Comparison of ENCODE assay signal across 8 mouse cellular contexts in genomic region chr11:119052661-119053256, GRCm38 (mm10). TPM values are rescaled to one million over a fixed set of nuclear protein-coding genes. Genes with fewer than 3 reads are reported as not detected.
DNase-seq lines count a peak whose midpoint lies in the region; ATAC-seq lines count a peak whose summit lies in the region.

No protein-coding gene starts in this region.

- peak overlapping the region; percentile 34 for H3K4me3 ChIP-seq in kidney, embryonic 14.5 days (ENCODE audit: low read length)
- H3K4me3 ChIP-seq in forebrain, embryonic 15.5 days, result peak overlapping the region; percentile 57
- H3K4me3 ChIP-seq in midbrain, embryonic 13.5 days (replicated peaks), result peak overlapping the region; percentile 37

- DNase-seq in kidney, adult 18-20 months, result no peak
- peak; percentile 84 for DNase-seq in MN1 (ENCODE audit: low spot score)
- peak; percentile 57 for DNase-seq in kidney, postnatal 14 days
- no peak for DNase-seq in ovary, postnatal 14 days (ENCODE audit: low spot score)

- H3K9ac ChIP-seq in kidney, embryonic 14.5 days (ENCODE audit: low read depth, low read length), result 0 out of 2 replicates have a peak overlapping the region, but pooled peaks have one; percentile 14
- H3K9ac ChIP-seq in forebrain, embryonic 15.5 days (replicated peaks), result peak overlapping the region; percentile 59
- peak overlapping the region; percentile 67 for H3K9ac ChIP-seq in midbrain, embryonic 13.5 days (replicated peaks)

- peak overlapping the region; percentile 70 for H3K4me2 ChIP-seq in kidney, embryonic 14.5 days (replicated peaks; ENCODE audit: low read depth, low read length)
- H3K4me2 ChIP-seq in forebrain, embryonic 15.5 days (replicated peaks), result peak overlapping the region; percentile 95
- peak overlapping the region; percentile 92 for H3K4me2 ChIP-seq in midbrain, embryonic 13.5 days (replicated peaks)

- peaks cover 21% of the 10 kb centered on the region; the same call in 1 of the 2 replicates for H3K4me1 ChIP-seq in kidney, embryonic 14.5 days (ENCODE audit: control insufficient read depth, insufficient read depth, low read length)
- H3K4me1 ChIP-seq in forebrain, embryonic 15.5 days, result peaks cover 59% of the 10 kb centered on the region
- peaks cover 61% of the 10 kb centered on the region for H3K4me1 ChIP-seq in midbrain, embryonic 13.5 days (replicated peaks)

- no peaks in the 10 kb centered on the region for H3K36me3 ChIP-seq in kidney, embryonic 14.5 days (ENCODE audit: control insufficient read depth, insufficient read depth, low read length)
- no peaks in the 10 kb centered on the region for H3K36me3 ChIP-seq in forebrain, embryonic 15.5 days
- no peaks in the 10 kb centered on the region for H3K36me3 ChIP-seq in midbrain, embryonic 13.5 days

- peak; percentile 48 for ATAC-seq in kidney, embryonic 14.5 days (ENCODE audit: low FRiP score, low TSS enrichment)
- no peak for ATAC-seq in forebrain, embryonic 15.5 days (replicated peaks)
- no peak for ATAC-seq in midbrain, embryonic 13.5 days
- ATAC-seq in inflammation-experienced regulatory T-cells, adult 6 months, result no peak

- H3K27ac ChIP-seq in kidney, embryonic 14.5 days (ENCODE audit: low read depth, low read length), result peak overlapping the region; percentile 21
- peak overlapping the region; percentile 93 for H3K27ac ChIP-seq in forebrain, embryonic 15.5 days (replicated peaks)
- H3K27ac ChIP-seq in midbrain, embryonic 13.5 days, result peak overlapping the region; percentile 94

- H3K27me3 ChIP-seq in kidney, embryonic 14.5 days (ENCODE audit: control insufficient read depth, insufficient read depth, low read length), result peaks cover 87% of the 10 kb centered on the region
- peaks cover 56% of the 10 kb centered on the region for H3K27me3 ChIP-seq in forebrain, embryonic 15.5 days
- H3K27me3 ChIP-seq in midbrain, embryonic 13.5 days, result peaks cover 74% of the 10 kb centered on the region

- WGBS in kidney, embryonic 14.5 days, result under 1% methylated on average over 13 of the region's 13 CpGs
- 3% methylated on average over 13 of the region's 13 CpGs for WGBS in forebrain, embryonic 15.5 days
- WGBS in midbrain, embryonic 13.5 days, result 3% methylated on average over 13 of the region's 13 CpGs

- H3K9me3 ChIP-seq in kidney, embryonic 14.5 days (ENCODE audit: control insufficient read depth, low read length), result no peaks in the 10 kb centered on the region
- no peaks in the 10 kb centered on the region for H3K9me3 ChIP-seq in forebrain, embryonic 15.5 days
- H3K9me3 ChIP-seq in midbrain, embryonic 13.5 days, result no peaks in the 10 kb centered on the region

RNA-seq across cellular contexts. Expression of gene Cbx8, which starts 12.0 kb away (rescaled TPM):
- 7.8 and 10.9 TPM in 2 replicates for polyA plus RNA-seq in kidney, embryonic 14.5 days (2014; fragmentation: Nextera tagmentation; extraction: Ambion mirVana)
- polyA plus RNA-seq in forebrain, embryonic 15.5 days (2015; fragmentation: Nextera tagmentation; extraction: Ambion mirVana), result 13.8 and 14.1 TPM in 2 replicates
- 9.8 and 15.2 TPM in 2 replicates for polyA plus RNA-seq in midbrain, embryonic 13.5 days (2015; fragmentation: Nextera tagmentation; extraction: Ambion mirVana)
- polyA plus RNA-seq in inflammation-experienced regulatory T-cells, adult 6 months (2017; shearing (Covaris generic)), result 1 to 10 TPM; 6.5 to 7.6 (median 7.5) TPM

RNA-seq across cellular contexts. Expression of gene Cbx2, which starts 30.0 kb away (rescaled TPM):
- polyA plus RNA-seq in kidney, embryonic 14.5 days (2014; fragmentation: Nextera tagmentation; extraction: Ambion mirVana), result 19.9 and 38.2 TPM in 2 replicates
- 30.4 and 31.8 TPM in 2 replicates for polyA plus RNA-seq in forebrain, embryonic 15.5 days (2015; fragmentation: Nextera tagmentation; extraction: Ambion mirVana)
- polyA plus RNA-seq in midbrain, embryonic 13.5 days (2015; fragmentation: Nextera tagmentation; extraction: Ambion mirVana), result 34.7 and 35.5 TPM in 2 replicates
- polyA plus RNA-seq in inflammation-experienced regulatory T-cells, adult 6 months (2017; shearing (Covaris generic)), result 1 to 10 TPM in 2 of 3 experiments, under 1 TPM in 1; 0.83 to 1.6 (median 1.0) TPM

RNA-seq across cellular contexts. Expression of gene Cbx4, which starts 33.3 kb away (rescaled TPM):
- polyA plus RNA-seq in kidney, embryonic 14.5 days (2014; fragmentation: Nextera tagmentation; extraction: Ambion mirVana), result 4.9 and 8.3 TPM in 2 replicates
- 15.5 and 16.5 TPM in 2 replicates for polyA plus RNA-seq in forebrain, embryonic 15.5 days (2015; fragmentation: Nextera tagmentation; extraction: Ambion mirVana)
- 14.1 and 16.3 TPM in 2 replicates for polyA plus RNA-seq in midbrain, embryonic 13.5 days (2015; fragmentation: Nextera tagmentation; extraction: Ambion mirVana)
- 1 to 10 TPM; 2.0 to 3.6 (median 2.3) TPM for polyA plus RNA-seq in inflammation-experienced regulatory T-cells, adult 6 months (2017; shearing (Covaris generic))

Comparison
In these comparisons a context has a peak if more than half of its experiments do, and no peak if none do; other contexts are left out.
1. DNase-seq: peak in MN1 (single experiment) and kidney, postnatal 14 days (single experiment); none in kidney, adult 18-20 months (single experiment) and ovary, postnatal 14 days (single experiment).
2. H3K27ac ChIP-seq: peak in every context shown above with its lines; median percentile 94 in midbrain, embryonic 13.5 days; 93 in forebrain, embryonic 15.5 days; 21 in kidney, embryonic 14.5 days.
3. H3K9ac ChIP-seq: peak in every context shown above with its lines; median percentile 67 in midbrain, embryonic 13.5 days; 59 in forebrain, embryonic 15.5 days; 14 in kidney, embryonic 14.5 days.
4. Peak in every context shown above with its lines, with median percentiles within 50 percentile points of each other: H3K4me2 ChIP-seq and H3K4me3 ChIP-seq.